Comparison of ENCODE assay signal across 23 mouse cellular contexts in genomic region chr9:11898232-11898631, GRCm38 (mm10).
DNase-seq lines count a peak whose midpoint lies in the region; ATAC-seq lines count a peak whose summit lies in the region.
"Had no signal": no experiment of that assay in that cellular context is flagged by ENCODE, and none has a peak within 500 bp of the region (broad histone marks: within the 10 kb centered on the region; RNA-seq: fewer than 3 reads in every experiment).

No protein-coding gene starts in this region.

- H3K9me3 ChIP-seq in embryonic facial prominence, embryonic 11.5 days (replicated peaks; ENCODE audit: control insufficient read depth, low read length) = no peaks in the 10 kb centered on the region
- H3K9me3 ChIP-seq in embryonic facial prominence, embryonic 10.5 days = no peaks in the 10 kb centered on the region
- no peaks in the 10 kb centered on the region for H3K9me3 ChIP-seq in limb, embryonic 11.5 days (ENCODE audit: control insufficient read depth, low read length)
- H3K9me3 ChIP-seq in heart, embryonic 11.5 days (replicated peaks; ENCODE audit: control insufficient read depth, low read length) = no peaks in the 10 kb centered on the region
- H3K9me3 ChIP-seq: embryonic facial prominence, embryonic 12.5 days; forebrain, embryonic 15.5 days; G1E; heart, embryonic 13.5 days; hindbrain, embryonic 13.5 days; intestine, embryonic 15.5 days had no signal

- H3K27me3 ChIP-seq in embryonic facial prominence, embryonic 11.5 days (ENCODE audit: control insufficient read depth, insufficient read depth, low read length) = no peaks in the 10 kb centered on the region
- H3K27me3 ChIP-seq in embryonic facial prominence, embryonic 10.5 days (replicated peaks; ENCODE audit: low read depth, poor library complexity, severe bottlenecking) = no peaks in the 10 kb centered on the region
- no peaks in the 10 kb centered on the region for H3K27me3 ChIP-seq in limb, embryonic 11.5 days (ENCODE audit: control insufficient read depth, insufficient read depth, low read length)
- H3K27me3 ChIP-seq in heart, embryonic 11.5 days (ENCODE audit: control insufficient read depth, insufficient read depth, low read length) = no peaks in the 10 kb centered on the region
- H3K27me3 ChIP-seq: embryonic facial prominence, embryonic 12.5 days; forebrain, embryonic 15.5 days; heart, embryonic 13.5 days; hindbrain, embryonic 13.5 days; intestine, embryonic 15.5 days had no signal

- H3K4me1 ChIP-seq in embryonic facial prominence, embryonic 11.5 days (ENCODE audit: control insufficient read depth, insufficient read depth, low read length) = no peaks in the 10 kb centered on the region
- no peaks in the 10 kb centered on the region for H3K4me1 ChIP-seq in embryonic facial prominence, embryonic 10.5 days
- H3K4me1 ChIP-seq in limb, embryonic 11.5 days (ENCODE audit: control insufficient read depth, insufficient read depth, low read length) = no peaks in the 10 kb centered on the region
- H3K4me1 ChIP-seq in heart, embryonic 11.5 days (ENCODE audit: control insufficient read depth, insufficient read depth, low read length) = no peaks in the 10 kb centered on the region
- H3K4me1 ChIP-seq: embryonic facial prominence, embryonic 12.5 days; forebrain, embryonic 15.5 days; heart, embryonic 13.5 days; hindbrain, embryonic 13.5 days; intestine, embryonic 15.5 days had no signal

- no peak overlapping the region for H3K4me3 ChIP-seq in embryonic facial prominence, embryonic 11.5 days (ENCODE audit: low read depth, low read length)
- no peak overlapping the region for H3K4me3 ChIP-seq in embryonic facial prominence, embryonic 10.5 days
- no peak overlapping the region for H3K4me3 ChIP-seq in limb, embryonic 11.5 days (ENCODE audit: low read depth, low read length)
- no peak overlapping the region for H3K4me3 ChIP-seq in heart, embryonic 11.5 days (ENCODE audit: low read depth, low read length)
- H3K4me3 ChIP-seq: embryonic facial prominence, embryonic 12.5 days; forebrain, embryonic 15.5 days; heart, embryonic 13.5 days; hindbrain, embryonic 13.5 days; intestine, embryonic 15.5 days had no signal

- 56% methylated on average over 1 of the region's 1 CpGs for WGBS in embryonic facial prominence, embryonic 11.5 days
- WGBS in embryonic facial prominence, embryonic 10.5 days = 67% methylated on average over 1 of the region's 1 CpGs
- 15% methylated on average over 1 of the region's 1 CpGs for WGBS in limb, embryonic 11.5 days
- WGBS in heart, embryonic 11.5 days (ENCODE audit: insufficient replicate concordance) = 48% methylated on average over 1 of the region's 1 CpGs

- DNase-seq in embryonic facial prominence, embryonic 11.5 days (ENCODE audit: low spot score) = peak; percentile 43
- DNase-seq in embryonic facial prominence, embryonic 10.5 days (ENCODE audit: low spot score) = no peak
- DNase-seq in embryo, embryonic 10 days (ENCODE audit: low spot score) = peak; percentile 57
- peak; percentile 22 for DNase-seq in embryo, embryonic 9.5 days (ENCODE audit: extremely low spot score)
- peak; percentile 61 for DNase-seq in limb, embryonic 11.5 days (ENCODE audit: low spot score)
- DNase-seq in gastrocnemius, postnatal 4 days (ENCODE audit: low spot score in 2 of 2) = no peak
- no peak for DNase-seq in thymus, postnatal 14 days
- DNase-seq: adrenal gland, adult 8-10 months; B cell, adult 2 months; cerebellum, adult 11 months; cerebellum, adult 9-11 months; cerebellum, postnatal 36 days; gastrocnemius, postnatal 14 days; heart, postnatal 36 days had no signal

- no peaks in the 10 kb centered on the region for H3K36me3 ChIP-seq in embryonic facial prominence, embryonic 11.5 days (replicated peaks; ENCODE audit: control insufficient read depth, insufficient read depth, low read depth, low read length)
- H3K36me3 ChIP-seq in embryonic facial prominence, embryonic 10.5 days (replicated peaks) = no peaks in the 10 kb centered on the region
- no peaks in the 10 kb centered on the region for H3K36me3 ChIP-seq in limb, embryonic 11.5 days (ENCODE audit: control insufficient read depth, insufficient read depth, low read length)
- H3K36me3 ChIP-seq in heart, embryonic 11.5 days (ENCODE audit: control insufficient read depth, insufficient read depth, low read length) = no peaks in the 10 kb centered on the region
- H3K36me3 ChIP-seq: embryonic facial prominence, embryonic 12.5 days; forebrain, embryonic 15.5 days; G1E; heart, embryonic 13.5 days; hindbrain, embryonic 13.5 days; intestine, embryonic 15.5 days had no signal

- no peak for ATAC-seq in embryonic facial prominence, embryonic 11.5 days (replicated peaks; ENCODE audit: insufficient number of reproducible peaks, low FRiP score, low TSS enrichment, low read depth)
- peak; percentile 84 for ATAC-seq in limb, embryonic 11.5 days (ENCODE audit: insufficient number of reproducible peaks, low FRiP score, low TSS enrichment, low read depth)
- no peak for ATAC-seq in heart, embryonic 11.5 days (replicated peaks; ENCODE audit: insufficient number of reproducible peaks, low FRiP score, low TSS enrichment)
- ATAC-seq: CD4-positive, CD25-positive, alpha-beta regulatory T cell, adult 4 months; forebrain, embryonic 15.5 days; hindbrain, postnatal 0 days; intestine, embryonic 15.5 days had no signal

- H3K4me2 ChIP-seq in embryonic facial prominence, embryonic 11.5 days (ENCODE audit: low read depth, low read length) = no peak overlapping the region
- H3K4me2 ChIP-seq in limb, embryonic 11.5 days (ENCODE audit: low read depth, severe bottlenecking) = no peak overlapping the region
- no peak overlapping the region for H3K4me2 ChIP-seq in heart, embryonic 11.5 days
- H3K4me2 ChIP-seq: embryonic facial prominence, embryonic 12.5 days; forebrain, embryonic 15.5 days; heart, embryonic 13.5 days; hindbrain, embryonic 13.5 days; intestine, embryonic 15.5 days had no signal

- no peak overlapping the region for H3K27ac ChIP-seq in embryonic facial prominence, embryonic 11.5 days (replicated peaks; ENCODE audit: low read depth, low read length)
- no peak overlapping the region for H3K27ac ChIP-seq in embryonic facial prominence, embryonic 10.5 days (replicated peaks)
- no peak overlapping the region for H3K27ac ChIP-seq in limb, embryonic 11.5 days (replicated peaks; ENCODE audit: low read depth, low read length)
- no peak overlapping the region for H3K27ac ChIP-seq in heart, embryonic 11.5 days (ENCODE audit: low read depth, low read length)
- H3K27ac ChIP-seq: embryonic facial prominence, embryonic 12.5 days; forebrain, embryonic 15.5 days; heart, embryonic 13.5 days; hindbrain, embryonic 13.5 days; hindbrain, postnatal 0 days; intestine, embryonic 15.5 days had no signal

- H3K9ac ChIP-seq in embryonic facial prominence, embryonic 11.5 days (replicated peaks; ENCODE audit: low read length) = no peak overlapping the region
- no peak overlapping the region for H3K9ac ChIP-seq in limb, embryonic 11.5 days (ENCODE audit: low read length)
- H3K9ac ChIP-seq in heart, embryonic 11.5 days (ENCODE audit: low read depth, low read length) = no peak overlapping the region
- H3K9ac ChIP-seq: embryonic facial prominence, embryonic 12.5 days; forebrain, embryonic 15.5 days; heart, embryonic 13.5 days; hindbrain, embryonic 13.5 days; intestine, embryonic 15.5 days had no signal

Comparison
In these comparisons a context has a peak if more than half of its experiments do, and no peak if none do; other contexts are left out.
1. DNase-seq: peak in embryonic facial prominence, embryonic 11.5 days (single experiment), embryo, embryonic 10 days (single experiment), embryo, embryonic 9.5 days (single experiment) and limb, embryonic 11.5 days (single experiment); none in embryonic facial prominence, embryonic 10.5 days (single experiment), gastrocnemius, postnatal 4 days (0 of 2) and thymus, postnatal 14 days (single experiment).